Mouse (Mus musculus): ENCODE results near the gene Kitl. TPM values are rescaled to one million over a fixed set of nuclear protein-coding genes. Genes with fewer than 3 reads are reported as not detected.

The Kitl gene
- polyA plus RNA-seq, 1 experiment from 2014 or later: 19.8 TPM

DNA sequence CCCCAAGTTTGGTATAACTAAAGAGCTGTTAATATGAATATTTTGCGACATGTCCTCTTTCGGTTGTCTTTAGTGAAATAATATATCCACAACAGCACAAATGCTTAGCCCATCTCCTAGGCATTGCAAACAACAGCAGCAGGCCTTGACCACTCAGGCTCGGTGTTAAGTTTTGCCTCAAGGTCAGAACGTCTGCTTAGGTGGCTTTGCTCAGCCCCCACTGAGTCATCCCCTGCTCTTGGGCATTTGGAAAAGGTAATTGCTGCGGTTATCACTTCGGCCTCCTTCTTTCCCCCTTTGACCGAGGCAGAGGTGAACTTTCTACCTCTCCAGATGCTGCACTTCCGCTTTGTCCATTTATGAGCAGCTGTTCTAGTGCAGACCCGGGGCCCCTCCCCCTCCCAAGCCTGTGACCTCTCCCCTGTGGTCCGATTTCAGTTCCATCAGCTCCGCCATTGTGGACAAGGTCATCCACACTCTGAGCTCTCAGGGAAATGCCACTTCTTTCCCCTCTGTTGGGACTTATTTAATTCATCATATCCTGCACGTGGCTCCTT lies 23.0 kb downstream of the Kitl start:
- no peak overlapping the region for H3K4me2 ChIP-seq (ENCODE audit: low read length)
- H3K9me3 ChIP-seq (ENCODE audit: control insufficient read depth, low read length): no peaks in the 10 kb centered on the region
- no peak overlapping the region for H3K9ac ChIP-seq (ENCODE audit: low read length)
- H3K27ac ChIP-seq (replicated peaks in 1 of 2; ENCODE audit: control insufficient read depth in 1 of 2, insufficient read depth in 1 of 2, low read depth in 2 of 2, low read length in 2 of 2): no peak overlapping the region
- peaks cover 7 to 9% of the 10 kb centered on the region in 2 experiments; a peak in 3 of 4 replicates for H3K4me1 ChIP-seq (ENCODE audit: control insufficient read depth in 2 of 2, insufficient read depth in 2 of 2, low read length in 2 of 2)
- no peaks in the 10 kb centered on the region for H3K27me3 ChIP-seq (ENCODE audit: control insufficient read depth, insufficient read depth, low read length)
- no peak for ATAC-seq (ENCODE audit: insufficient number of reproducible peaks, insufficient read depth, low FRiP score, low read depth)
- H3K36me3 ChIP-seq (ENCODE audit: control insufficient read depth, insufficient read depth, low read length): no peaks in the 10 kb centered on the region
- no peak overlapping the region for H3K4me3 ChIP-seq (ENCODE audit: control insufficient read depth in 1 of 2, insufficient read depth in 1 of 2, low read depth in 1 of 2, low read length in 2 of 2)
- 64% methylated on average over 12 of the region's 12 CpGs for WGBS

GRCm38 (mm10) chr10:100038994-100039393 lies 23.6 kb downstream of the Kitl start:
- H3K27me3 ChIP-seq (ENCODE audit: control insufficient read depth, insufficient read depth, low read length): no peaks in the 10 kb centered on the region
- H3K9me3 ChIP-seq (ENCODE audit: control insufficient read depth, low read length): no peaks in the 10 kb centered on the region
- H3K4me1 ChIP-seq (ENCODE audit: control insufficient read depth in 2 of 2, insufficient read depth in 2 of 2, low read length in 2 of 2): peaks cover 7 to 9% of the 10 kb centered on the region in 2 experiments; a peak in 3 of 4 replicates
- H3K9ac ChIP-seq (ENCODE audit: low read length): no peak overlapping the region
- ATAC-seq (ENCODE audit: insufficient number of reproducible peaks, insufficient read depth, low FRiP score, low read depth): no peak
- H3K4me2 ChIP-seq (ENCODE audit: low read length): no peak overlapping the region
- no peak overlapping the region for H3K4me3 ChIP-seq (ENCODE audit: control insufficient read depth in 1 of 2, insufficient read depth in 1 of 2, low read depth in 1 of 2, low read length in 2 of 2)
- H3K27ac ChIP-seq (replicated peaks in 1 of 2; ENCODE audit: control insufficient read depth in 1 of 2, insufficient read depth in 1 of 2, low read depth in 2 of 2, low read length in 2 of 2): no peak overlapping the region
- H3K36me3 ChIP-seq (ENCODE audit: control insufficient read depth, insufficient read depth, low read length): no peaks in the 10 kb centered on the region
- 62% methylated on average over 8 of the region's 8 CpGs for WGBS

DNA sequence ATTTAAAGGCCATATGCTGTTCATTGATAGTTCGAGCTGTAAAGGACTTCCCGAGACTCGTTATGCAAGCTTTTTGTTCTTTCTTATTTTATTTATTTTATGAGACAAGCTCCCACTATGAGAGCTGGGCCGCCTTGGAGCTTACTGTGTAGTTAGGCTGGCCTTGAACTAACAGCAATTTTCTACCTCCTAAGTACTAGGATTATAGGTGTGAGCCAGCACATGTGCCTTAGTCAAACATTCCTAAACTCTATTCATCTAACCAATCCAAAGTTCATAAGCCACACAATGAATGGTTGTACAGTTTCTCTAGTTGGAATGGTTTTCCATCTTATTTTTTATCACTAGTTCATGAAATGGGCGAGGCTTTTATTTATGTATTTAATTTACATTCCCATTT lies 28.3 kb downstream of the Kitl start:
- no peak for ATAC-seq (ENCODE audit: insufficient number of reproducible peaks, insufficient read depth, low FRiP score, low read depth)
- Histone ChIP-seq H3K4me2 (ENCODE audit: low read length) (no peak overlapping the region), H3K9me3 (ENCODE audit: control insufficient read depth, low read length) (no peaks in the 10 kb centered on the region), H3K4me3 (ENCODE audit: control insufficient read depth in 1 of 2, insufficient read depth in 1 of 2, low read depth in 1 of 2, low read length in 2 of 2) (no peak overlapping the region), H3K27me3 (ENCODE audit: control insufficient read depth, insufficient read depth, low read length) (no peaks in the 10 kb centered on the region), H3K27ac (replicated peaks in 1 of 2; ENCODE audit: control insufficient read depth in 1 of 2, insufficient read depth in 1 of 2, low read depth in 2 of 2, low read length in 2 of 2) (no peak overlapping the region), H3K9ac (ENCODE audit: low read length) (no peak overlapping the region), H3K4me1 (ENCODE audit: control insufficient read depth in 2 of 2, insufficient read depth in 2 of 2, low read length in 2 of 2) (peaks cover 2 to 7% of the 10 kb centered on the region in 2 experiments; a peak in 2 of 4 replicates), H3K36me3 (ENCODE audit: control insufficient read depth, insufficient read depth, low read length) (no peaks in the 10 kb centered on the region)
- 89% methylated on average over 5 of the region's 5 CpGs for WGBS

DNA sequence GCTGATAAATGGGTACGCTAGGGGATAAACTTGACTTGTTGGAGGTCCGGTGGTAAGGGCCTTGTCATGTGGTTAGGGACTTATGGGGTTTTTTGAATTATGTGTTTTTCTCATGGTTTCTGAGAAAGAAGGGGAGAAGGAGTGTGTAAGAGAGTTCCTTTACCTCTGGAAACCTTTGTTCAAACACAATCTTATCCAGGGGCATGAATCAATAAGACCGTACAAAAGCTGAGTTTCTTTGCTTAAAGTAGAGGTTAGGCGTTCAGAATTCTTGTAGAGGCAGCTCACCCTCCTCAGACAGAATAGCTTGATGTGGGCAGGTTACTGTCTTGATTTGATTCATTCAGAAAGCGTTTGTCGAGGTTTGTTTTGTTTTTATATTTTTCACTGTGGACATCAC lies 28.7 kb downstream of the Kitl start:
- WGBS: 90% methylated on average over 6 of the region's 6 CpGs
- H3K4me1 ChIP-seq (ENCODE audit: control insufficient read depth in 2 of 2, insufficient read depth in 2 of 2, low read length in 2 of 2): peaks cover 2 to 7% of the 10 kb centered on the region in 2 experiments; a peak in 2 of 4 replicates
- H3K27ac ChIP-seq (replicated peaks in 1 of 2; ENCODE audit: control insufficient read depth in 1 of 2, insufficient read depth in 1 of 2, low read depth in 2 of 2, low read length in 2 of 2): no peak overlapping the region

DNA sequence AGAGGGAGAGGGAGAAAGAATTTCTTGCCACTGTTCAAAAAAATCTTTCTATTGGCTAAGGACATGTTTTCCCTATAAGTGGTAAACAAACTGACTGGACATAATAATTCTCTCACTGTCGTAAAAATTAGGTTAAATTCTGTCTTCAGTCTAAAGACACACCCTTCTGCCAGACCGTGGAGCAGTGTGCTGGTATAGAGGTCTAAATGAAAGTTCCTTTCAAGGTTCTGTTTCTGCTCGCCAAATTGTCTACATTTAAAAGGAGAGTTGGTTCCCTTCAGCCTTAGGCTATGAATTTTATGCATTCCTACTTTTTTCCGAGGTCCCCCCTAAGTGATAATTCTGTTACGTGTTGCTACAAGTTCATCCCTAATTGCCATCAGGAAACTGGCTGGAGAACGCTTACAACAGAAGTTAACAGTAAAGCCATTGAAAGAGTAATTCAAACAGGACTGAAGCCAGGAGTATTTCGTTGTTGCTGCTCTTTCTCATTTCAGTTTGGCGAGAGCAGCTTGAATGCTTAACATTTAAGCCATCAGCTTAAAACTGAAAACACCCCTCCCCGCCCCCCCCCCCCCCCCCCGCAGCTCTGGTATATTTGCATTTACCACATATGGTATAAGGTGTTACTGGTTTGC lies 35.8 kb downstream of the Kitl start:
- Histone ChIP-seq H3K9me3 (ENCODE audit: control insufficient read depth, low read length) (no peaks in the 10 kb centered on the region), H3K27me3 (ENCODE audit: control insufficient read depth, insufficient read depth, low read length) (no peaks in the 10 kb centered on the region), H3K9ac (ENCODE audit: low read length) (no peak overlapping the region), H3K27ac (replicated peaks in 1 of 2; ENCODE audit: control insufficient read depth in 1 of 2, insufficient read depth in 1 of 2, low read depth in 2 of 2, low read length in 2 of 2) (no peak overlapping the region), H3K4me1 (ENCODE audit: control insufficient read depth in 2 of 2, insufficient read depth in 2 of 2, low read length in 2 of 2) (no peaks in the 10 kb centered on the region), H3K4me2 (ENCODE audit: low read length) (no peak overlapping the region), H3K36me3 (ENCODE audit: control insufficient read depth, insufficient read depth, low read length) (no peaks in the 10 kb centered on the region), H3K4me3 (ENCODE audit: control insufficient read depth in 1 of 2, insufficient read depth in 1 of 2, low read depth in 1 of 2, low read length in 2 of 2) (no peak overlapping the region)
- 55% methylated on average over 10 of the region's 10 CpGs for WGBS
- no peak for ATAC-seq (ENCODE audit: insufficient number of reproducible peaks, insufficient read depth, low FRiP score, low read depth)

More for the DNA sequence above, 28.7 kb downstream of the Kitl start:
- Histone ChIP-seq H3K9ac (ENCODE audit: low read length) (no peak overlapping the region), H3K9me3 (ENCODE audit: control insufficient read depth, low read length) (no peaks in the 10 kb centered on the region), H3K4me3 (ENCODE audit: control insufficient read depth in 1 of 2, insufficient read depth in 1 of 2, low read depth in 1 of 2, low read length in 2 of 2) (no peak overlapping the region), H3K36me3 (ENCODE audit: control insufficient read depth, insufficient read depth, low read length) (no peaks in the 10 kb centered on the region), H3K27me3 (ENCODE audit: control insufficient read depth, insufficient read depth, low read length) (no peaks in the 10 kb centered on the region), H3K4me2 (ENCODE audit: low read length) (no peak overlapping the region)
- no peak for ATAC-seq (ENCODE audit: insufficient number of reproducible peaks, insufficient read depth, low FRiP score, low read depth)

DNA sequence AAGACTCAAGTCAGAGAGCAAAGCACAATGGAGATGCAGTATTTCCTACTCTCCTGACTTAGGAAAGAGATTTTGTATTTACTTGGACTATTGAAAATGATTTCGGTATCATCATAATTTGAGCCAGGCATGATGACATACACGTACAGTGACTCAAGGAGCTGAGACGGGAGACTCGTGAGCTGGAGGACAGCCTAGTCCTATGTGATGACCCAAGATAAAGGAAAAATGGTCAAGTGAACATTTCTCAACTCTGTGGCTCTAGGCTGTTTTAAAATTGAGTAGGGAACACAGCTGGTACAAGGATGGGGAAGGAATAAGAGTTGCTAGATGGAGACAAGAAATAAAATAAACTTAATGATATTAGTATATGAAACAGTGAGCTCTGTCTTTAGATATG lies 37.0 kb downstream of the Kitl start:
- Histone ChIP-seq H3K27me3 (ENCODE audit: control insufficient read depth, insufficient read depth, low read length) (no peaks in the 10 kb centered on the region), H3K4me3 (ENCODE audit: control insufficient read depth in 1 of 2, insufficient read depth in 1 of 2, low read depth in 1 of 2, low read length in 2 of 2) (no peak overlapping the region), H3K4me2 (ENCODE audit: low read length) (no peak overlapping the region), H3K9ac (ENCODE audit: low read length) (no peak overlapping the region), H3K9me3 (ENCODE audit: control insufficient read depth, low read length) (no peaks in the 10 kb centered on the region), H3K4me1 (ENCODE audit: control insufficient read depth in 2 of 2, insufficient read depth in 2 of 2, low read length in 2 of 2) (no peaks in the 10 kb centered on the region), H3K36me3 (ENCODE audit: control insufficient read depth, insufficient read depth, low read length) (no peaks in the 10 kb centered on the region), H3K27ac (replicated peaks in 1 of 2; ENCODE audit: control insufficient read depth in 1 of 2, insufficient read depth in 1 of 2, low read depth in 2 of 2, low read length in 2 of 2) (no peak overlapping the region)
- 80% methylated on average over 4 of the region's 4 CpGs for WGBS
- ATAC-seq (ENCODE audit: insufficient number of reproducible peaks, insufficient read depth, low FRiP score, low read depth): no peak

GRCm38 (mm10) chr10:100052911-100053310 lies 37.5 kb downstream of the Kitl start:
- no peaks in the 10 kb centered on the region for H3K36me3 ChIP-seq (ENCODE audit: control insufficient read depth, insufficient read depth, low read length)
- H3K9ac ChIP-seq (ENCODE audit: low read length): no peak overlapping the region
- 80% methylated on average over 4 of the region's 4 CpGs for WGBS
- H3K27ac ChIP-seq (replicated peaks in 1 of 2; ENCODE audit: control insufficient read depth in 1 of 2, insufficient read depth in 1 of 2, low read depth in 2 of 2, low read length in 2 of 2): no peak overlapping the region
- H3K27me3 ChIP-seq (ENCODE audit: control insufficient read depth, insufficient read depth, low read length): no peaks in the 10 kb centered on the region
- H3K4me3 ChIP-seq (ENCODE audit: control insufficient read depth in 1 of 2, insufficient read depth in 1 of 2, low read depth in 1 of 2, low read length in 2 of 2): no peak overlapping the region
- ATAC-seq (ENCODE audit: insufficient number of reproducible peaks, insufficient read depth, low FRiP score, low read depth): no peak
- no peaks in the 10 kb centered on the region for H3K4me1 ChIP-seq (ENCODE audit: control insufficient read depth in 2 of 2, insufficient read depth in 2 of 2, low read length in 2 of 2)
- no peak overlapping the region for H3K4me2 ChIP-seq (ENCODE audit: low read length)
- H3K9me3 ChIP-seq (ENCODE audit: control insufficient read depth, low read length): no peaks in the 10 kb centered on the region

DNA sequence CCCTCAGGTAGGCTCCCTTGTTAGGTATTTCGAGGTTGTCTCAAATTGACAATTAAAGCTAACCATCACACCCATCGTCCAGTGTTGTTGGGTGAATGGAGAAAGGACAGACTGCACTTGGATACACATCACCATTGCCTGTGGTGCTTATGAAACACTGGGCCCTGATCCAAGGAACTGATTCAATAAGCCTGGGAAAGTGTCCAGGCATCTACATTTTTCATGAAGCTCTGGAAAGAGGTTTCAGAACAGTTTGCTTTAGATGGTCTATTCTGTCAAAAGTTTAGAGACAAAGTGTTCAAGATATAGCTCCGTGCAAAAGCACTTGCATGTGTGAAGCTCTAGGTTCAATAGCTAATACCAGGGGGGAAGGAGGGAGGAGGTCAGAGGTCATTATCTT lies 38.6 kb downstream of the Kitl start:
- ATAC-seq (ENCODE audit: insufficient number of reproducible peaks, insufficient read depth, low FRiP score, low read depth): no peak
- Histone ChIP-seq H3K27ac (replicated peaks in 1 of 2; ENCODE audit: control insufficient read depth in 1 of 2, insufficient read depth in 1 of 2, low read depth in 2 of 2, low read length in 2 of 2) (no peak overlapping the region), H3K4me1 (ENCODE audit: control insufficient read depth in 2 of 2, insufficient read depth in 2 of 2, low read length in 2 of 2) (no peaks in the 10 kb centered on the region), H3K9me3 (ENCODE audit: control insufficient read depth, low read length) (no peaks in the 10 kb centered on the region), H3K4me2 (ENCODE audit: low read length) (no peak overlapping the region), H3K36me3 (ENCODE audit: control insufficient read depth, insufficient read depth, low read length) (no peaks in the 10 kb centered on the region), H3K9ac (ENCODE audit: low read length) (no peak overlapping the region), H3K4me3 (ENCODE audit: control insufficient read depth in 1 of 2, insufficient read depth in 1 of 2, low read depth in 1 of 2, low read length in 2 of 2) (no peak overlapping the region), H3K27me3 (ENCODE audit: control insufficient read depth, insufficient read depth, low read length) (no peaks in the 10 kb centered on the region)
- whole genome bisulfite sequencing: 78% methylated on average over 3 of the region's 3 CpGs

All from heart, embryonic 14.5 days (tissue).